Mouse (Mus musculus): ENCODE measurements around the gene Slc2a1. TPM values are rescaled to one million over a fixed set of nuclear protein-coding genes. Genes with fewer than 3 reads are reported as not detected.

Slc2a1 gene
- polyA plus RNA-seq, 1 experiment from 2014 or later = 29.6 TPM

DNA sequence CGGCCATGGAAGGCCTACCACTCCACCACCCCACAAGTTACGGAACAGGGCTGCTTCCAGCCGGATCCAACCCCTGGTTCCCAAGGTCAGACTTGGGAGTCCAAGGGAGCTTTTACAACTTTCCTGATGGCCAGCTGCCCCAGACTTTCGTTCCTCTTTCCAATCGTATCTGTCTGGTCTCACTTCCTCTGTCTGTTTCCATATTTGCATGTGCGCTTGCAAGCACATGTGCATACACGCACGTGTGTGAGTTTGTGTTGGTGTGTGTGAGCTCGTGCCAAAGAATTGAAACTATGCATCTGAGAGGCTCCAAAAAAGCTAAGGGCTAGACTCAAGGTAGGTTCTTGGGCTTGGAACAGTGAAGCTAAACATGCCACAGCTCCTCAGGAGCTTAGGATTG is 72.9 kb downstream of the Slc2a1 start:
- Histone ChIP-seq H3K9me3 (ENCODE audit: low read length) (no peaks in the 10 kb centered on the region), H3K36me3 (replicated peaks; ENCODE audit: insufficient read depth, low read length) (peaks cover 67% of the 10 kb centered on the region), H3K4me3 (ENCODE audit: low read depth, low read length) (no peak overlapping the region), H3K4me1 (ENCODE audit: insufficient read depth) (peaks cover 21% of the 10 kb centered on the region), H3K27me3 (ENCODE audit: insufficient read depth, low read length) (no peaks in the 10 kb centered on the region), H3K4me2 (ENCODE audit: low read depth, low read length) (no peak overlapping the region; the same call in 1 of the 2 replicates), H3K9ac (replicated peaks) (no peak overlapping the region), H3K27ac (ENCODE audit: low read depth) (no peak overlapping the region)
- DNase-seq = peak; percentile 37
- 53% methylated on average over 9 of the region's 9 CpGs for WGBS (ENCODE audit: insufficient replicate concordance)
- TF ChIP-seq CTCF (IDR thresholded peaks at IDR 0.05; ENCODE audit: low read depth) (no peak), EP300 (IDR thresholded peaks at IDR 0.05; ENCODE audit: low read depth) (no peak)
- no peak for ATAC-seq

DNA sequence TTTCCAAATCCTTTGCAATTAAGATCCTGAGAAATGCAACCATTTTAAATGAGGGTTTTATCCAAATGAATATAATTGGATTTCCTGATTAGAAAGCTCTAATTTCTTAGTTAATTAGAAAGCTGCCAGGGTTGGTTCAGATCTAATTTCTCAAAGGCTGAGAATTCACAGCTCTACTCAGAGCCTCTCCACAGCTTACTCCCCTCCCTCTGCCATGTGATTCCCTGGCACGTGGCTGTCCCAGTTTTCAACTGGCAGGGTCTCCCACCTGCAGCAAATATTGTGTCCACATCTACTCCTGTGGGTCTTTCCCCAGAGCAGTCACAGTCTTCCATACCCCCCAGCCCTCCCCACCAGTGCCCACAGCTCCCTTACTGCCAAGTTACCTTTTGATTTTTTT is 75.0 kb downstream of the Slc2a1 start:
- Histone ChIP-seq H3K9ac (replicated peaks) (no peak overlapping the region), H3K4me1 (ENCODE audit: insufficient read depth) (peaks cover 22% of the 10 kb centered on the region), H3K27me3 (ENCODE audit: insufficient read depth, low read length) (no peaks in the 10 kb centered on the region), H3K36me3 (replicated peaks; ENCODE audit: insufficient read depth, low read length) (peaks cover 70% of the 10 kb centered on the region), H3K4me3 (ENCODE audit: low read depth, low read length) (no peak overlapping the region), H3K27ac (ENCODE audit: low read depth) (no peak overlapping the region), H3K9me3 (ENCODE audit: low read length) (no peaks in the 10 kb centered on the region), H3K4me2 (ENCODE audit: low read depth, low read length) (no peak overlapping the region)
- 67% methylated on average over 1 of the region's 1 CpGs for WGBS (ENCODE audit: insufficient replicate concordance)
- no peak for DNase-seq
- no peak for TF ChIP-seq CTCF (IDR thresholded peaks at IDR 0.05; ENCODE audit: low read depth)
- no peak for TF ChIP-seq EP300 (IDR thresholded peaks at IDR 0.05; ENCODE audit: low read depth)
- no peak for ATAC-seq

DNA sequence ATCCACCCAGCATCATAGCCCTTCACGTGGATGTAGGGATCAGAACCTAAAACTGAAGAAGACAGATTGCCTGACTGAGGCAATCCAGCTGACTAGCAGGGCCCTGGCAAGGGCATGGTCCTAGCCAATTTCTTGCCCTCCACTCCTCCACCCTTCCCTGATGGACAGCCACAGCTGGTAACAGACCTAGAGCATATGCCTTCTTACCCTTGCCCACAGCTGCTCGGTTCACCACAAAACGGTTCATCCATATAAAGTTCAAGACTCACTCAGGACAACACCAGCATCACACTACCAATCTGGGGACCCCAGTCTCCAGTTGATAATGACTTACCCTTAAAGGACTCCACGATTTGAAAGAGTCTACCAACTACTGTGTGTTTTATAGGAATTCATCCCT is 77.3 kb downstream of the Slc2a1 start:
- Histone ChIP-seq H3K36me3 (replicated peaks; ENCODE audit: insufficient read depth, low read length) (peaks cover 51% of the 10 kb centered on the region), H3K4me1 (ENCODE audit: insufficient read depth) (peaks cover 22% of the 10 kb centered on the region), H3K27me3 (ENCODE audit: insufficient read depth, low read length) (no peaks in the 10 kb centered on the region), H3K9ac (replicated peaks) (no peak overlapping the region), H3K27ac (ENCODE audit: low read depth) (no peak overlapping the region), H3K4me3 (ENCODE audit: low read depth, low read length) (peak overlapping the region; percentile 51), H3K9me3 (ENCODE audit: low read length) (no peaks in the 10 kb centered on the region), H3K4me2 (ENCODE audit: low read depth, low read length) (peak overlapping the region; percentile 76)
- DNase-seq (no peak), ATAC-seq (no peak)
- 76% methylated on average over 4 of the region's 4 CpGs for WGBS (ENCODE audit: insufficient replicate concordance)
- TF ChIP-seq EP300 (IDR thresholded peaks at IDR 0.05; ENCODE audit: low read depth) = no peak
- TF ChIP-seq CTCF (IDR thresholded peaks at IDR 0.05; ENCODE audit: low read depth) = no peak

MicroRNA genes within 50 kb of the gene (microRNA counts, 519-probe panel; counts per million panel counts)
- microRNA mmu-miR-1957 = not detected

Small RNAs within 50 kb of the gene (microRNA-seq; reads per million reads assigned to microRNA genes)
- not detected for gene Mir1957a

Other genes starting within 250 kb of the Slc2a1 start
- gene Olfr1331, start 244.1 kb upstream of the Slc2a1 start, polyA plus RNA-seq (2015; fragmentation: Nextera tagmentation; extraction: Ambion mirVana) = not detected in 2 replicates
- gene Olfr1330, start 220.1 kb upstream of the Slc2a1 start, polyA plus RNA-seq (2015; fragmentation: Nextera tagmentation; extraction: Ambion mirVana) = not detected in 2 replicates
- gene Olfr1329, start 191.2 kb upstream of the Slc2a1 start, polyA plus RNA-seq (2015; fragmentation: Nextera tagmentation; extraction: Ambion mirVana) = not detected in 2 replicates
- not detected in 2 replicates for gene Olfr1328, start 170.1 kb upstream of the Slc2a1 start, polyA plus RNA-seq (2015; fragmentation: Nextera tagmentation; extraction: Ambion mirVana)
- not detected in 2 replicates for gene Lao1, start 147.1 kb upstream of the Slc2a1 start, polyA plus RNA-seq (2015; fragmentation: Nextera tagmentation; extraction: Ambion mirVana)
- 1.8 and 2.1 TPM in 2 replicates for gene Zfp691, start 65.5 kb downstream of the Slc2a1 start, polyA plus RNA-seq (2015; fragmentation: Nextera tagmentation; extraction: Ambion mirVana)
- 125 and 144 TPM in 2 replicates for gene Ermap, start 81.3 kb downstream of the Slc2a1 start, polyA plus RNA-seq (2015; fragmentation: Nextera tagmentation; extraction: Ambion mirVana)
- gene Svbp, start 86.6 kb downstream of the Slc2a1 start, polyA plus RNA-seq (2015; fragmentation: Nextera tagmentation; extraction: Ambion mirVana) = 54.8 and 61.3 TPM in 2 replicates
- not detected in 2 replicates for gene Tmem269, start 109.5 kb downstream of the Slc2a1 start, polyA plus RNA-seq (2015; fragmentation: Nextera tagmentation; extraction: Ambion mirVana)
- gene AU022252, start 124.0 kb downstream of the Slc2a1 start, polyA plus RNA-seq (2015; fragmentation: Nextera tagmentation; extraction: Ambion mirVana) = 26.6 and 27.8 TPM in 2 replicates
- gene P3h1, start 124.2 kb downstream of the Slc2a1 start, polyA plus RNA-seq (2015; fragmentation: Nextera tagmentation; extraction: Ambion mirVana) = 11.8 and 12.1 TPM in 2 replicates
- not detected in 2 replicates for gene Cldn19, start 146.7 kb downstream of the Slc2a1 start, polyA plus RNA-seq (2015; fragmentation: Nextera tagmentation; extraction: Ambion mirVana)
- 170 and 207 TPM in 2 replicates for gene Ybx1, start 185.9 kb downstream of the Slc2a1 start, polyA plus RNA-seq (2015; fragmentation: Nextera tagmentation; extraction: Ambion mirVana)
- gene Ppih, start 211.8 kb downstream of the Slc2a1 start, polyA plus RNA-seq (2015; fragmentation: Nextera tagmentation; extraction: Ambion mirVana) = 24.7 and 28.4 TPM in 2 replicates

Data from liver, postnatal 0 days (tissue).